Mouse (Mus musculus) stomach, postnatal 0 days (tissue): Measurements from ENCODE around the gene Hoga1.

Experiments used
- CTCF ChIP-seq: IDR thresholded peaks from 2 replicates; pipeline ENCODE4 v1.5.1; 2016; ENCODE audit warnings: antibody characterized with exemption, low read depth, mild to moderate bottlenecking, moderate library complexity
- EP300 ChIP-seq: optimal IDR thresholded peaks from 2 replicates; pipeline ENCODE3; 2016; ENCODE audit warnings: antibody characterized with exemption

DNA sequence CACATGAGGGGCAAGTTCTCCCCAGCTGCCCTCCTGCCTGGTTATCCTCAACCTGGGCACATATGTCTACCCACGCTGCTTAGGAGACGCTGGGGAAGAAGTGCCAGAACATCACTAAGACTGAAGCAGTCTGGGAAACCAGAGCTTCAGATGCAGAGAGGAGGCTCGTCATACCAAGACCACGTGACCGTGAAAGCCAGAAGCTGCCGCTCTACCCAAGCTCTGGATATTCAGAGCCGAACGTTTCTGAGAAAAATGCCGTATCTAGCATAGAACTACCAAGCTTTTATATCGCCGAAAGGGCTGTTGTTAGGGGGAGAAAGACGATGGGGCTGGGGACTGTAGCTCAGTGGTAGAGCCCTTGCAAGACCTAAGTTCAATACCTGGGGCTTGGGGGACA, 7.1 kb upstream of the Hoga1 start:
- TF ChIP-seq CTCF (no peak), EP300 (no peak)
